Comparison of ENCODE assay signal across 22 mouse cellular contexts in the genomic region with DNA sequence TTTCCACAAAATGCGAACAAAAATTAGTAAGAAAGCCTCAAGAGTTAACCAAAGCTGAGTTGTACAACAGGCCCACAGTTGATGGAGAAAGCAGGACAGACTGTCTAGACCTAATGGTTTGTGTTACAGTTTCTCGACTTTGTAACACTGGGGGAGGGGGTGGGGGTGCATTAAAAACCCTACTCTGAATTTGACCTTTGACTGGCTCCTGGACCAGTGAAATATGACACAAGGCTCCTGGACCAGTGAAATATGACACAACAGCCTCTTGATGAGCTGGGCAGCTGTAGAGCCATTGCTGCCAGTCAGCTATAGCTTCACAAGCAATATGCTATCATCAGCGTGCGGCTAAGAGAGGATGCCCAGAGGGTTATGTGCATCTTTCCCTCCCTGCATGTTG. TPM values are rescaled to one million over a fixed set of nuclear protein-coding genes. Genes with fewer than 3 reads are reported as not detected.
DNase-seq lines count a peak whose midpoint lies in the region; ATAC-seq and TF ChIP-seq lines count a peak whose summit lies in the region.
"Had no signal": no experiment of that assay in that cellular context is flagged by ENCODE, and none has a peak within 500 bp of the region (broad histone marks: within the 10 kb centered on the region; RNA-seq: fewer than 3 reads in every experiment).

No protein-coding gene starts in this region.

- intact Hi-C loops in gastrocnemius, postnatal 14 days (cut with DNase I; ENCODE audit: low total_unique reads), result no loop called here

- H3K27ac ChIP-seq in limb, embryonic 14.5 days (replicated peaks; ENCODE audit: low read depth, low read length), result no peak overlapping the region
- H3K27ac ChIP-seq: embryonic facial prominence, embryonic 15.5 days; heart, adult 2 months; hindbrain, embryonic 15.5 days had no signal

- peak; percentile 14 to 28 for DNase-seq in gastrocnemius, adult 8-10 months (ENCODE audit: low spot score in 2 of 2)
- DNase-seq in gastrocnemius, postnatal 4 days (ENCODE audit: low spot score in 2 of 2), result no peak
- DNase-seq in embryo, embryonic 10.5 days (ENCODE audit: low spot score), result peak; percentile 57
- peak; percentile 8 for DNase-seq in gastrocnemius, postnatal 14 days
- DNase-seq in limb, embryonic 14.5 days (ENCODE audit: low spot score), result no peak
- DNase-seq in layer of hippocampus, postnatal 10 days (ENCODE audit: low spot score in 2 of 2), result no peak
- no peak for DNase-seq in spleen, postnatal 10 days (ENCODE audit: low spot score in 2 of 2)
- DNase-seq: adrenal gland, adult 2 months; cerebellum, adult 11-12 months; cerebellum, postnatal 10 days; heart, adult 2 months; heart, postnatal 36 days; kidney, adult 9 months; kidney, postnatal 14 days; lung, adult 18-20 months; lung, postnatal 10 days; spleen, adult 18-20 months had no signal

- WGBS in limb, embryonic 14.5 days, result 62% methylated on average over 4 of the region's 4 CpGs

- H3K4me3 ChIP-seq in limb, embryonic 14.5 days (replicated peaks; ENCODE audit: low read length), result no peak overlapping the region
- H3K4me3 ChIP-seq: embryonic facial prominence, embryonic 15.5 days; heart, adult 2 months; hindbrain, embryonic 15.5 days had no signal

- H3K9ac ChIP-seq in limb, embryonic 14.5 days (ENCODE audit: low read depth, low read length, severe bottlenecking), result no peak overlapping the region
- H3K9ac ChIP-seq: embryonic facial prominence, embryonic 15.5 days; hindbrain, embryonic 15.5 days had no signal

- ATAC-seq in limb, embryonic 14.5 days (ENCODE audit: low FRiP score, low read depth), result peak; percentile 60; the same call in 1 of the 2 replicates
- ATAC-seq: forebrain, embryonic 14.5 days had no signal

- H3K4me2 ChIP-seq in limb, embryonic 14.5 days (replicated peaks; ENCODE audit: low read depth, low read length, severe bottlenecking), result no peak overlapping the region
- H3K4me2 ChIP-seq: embryonic facial prominence, embryonic 15.5 days; hindbrain, embryonic 15.5 days; liver, embryonic 11.5 days; midbrain, embryonic 11.5 days had no signal

- no peaks in the 10 kb centered on the region for H3K9me3 ChIP-seq in limb, embryonic 14.5 days (ENCODE audit: control insufficient read depth, low read length)
- H3K9me3 ChIP-seq: embryonic facial prominence, embryonic 15.5 days; hindbrain, embryonic 15.5 days had no signal

- no peak for TF ChIP-seq POLR2A in limb, embryonic 14.5 days (IDR thresholded peaks at IDR 0.05; ENCODE audit: borderline replicate concordance, extremely low read depth, insufficient read depth, insufficient read length)

- H3K27me3 ChIP-seq in limb, embryonic 14.5 days (ENCODE audit: control insufficient read depth, insufficient read depth, low read length), result no peaks in the 10 kb centered on the region
- H3K27me3 ChIP-seq: embryonic facial prominence, embryonic 15.5 days; hindbrain, embryonic 15.5 days had no signal

- H3K4me1 ChIP-seq in limb, embryonic 14.5 days (ENCODE audit: control insufficient read depth, insufficient read depth, low read length), result peaks cover 6% of the 10 kb centered on the region; the same call in 1 of the 2 replicates
- H3K4me1 ChIP-seq: embryonic facial prominence, embryonic 15.5 days; hindbrain, embryonic 15.5 days had no signal

- H3K36me3 ChIP-seq in limb, embryonic 14.5 days (ENCODE audit: control insufficient read depth, insufficient read depth, low read length), result no peaks in the 10 kb centered on the region
- H3K36me3 ChIP-seq: embryonic facial prominence, embryonic 15.5 days; hindbrain, embryonic 15.5 days had no signal

RNA-seq across cellular contexts. Expression of gene Me1, which starts 37.4 kb away (rescaled TPM):
- total RNA-seq in gastrocnemius, adult 8-10 months (2022), result 100 to 1,000 TPM; 184 to 320 (median 228) TPM
- 10 to 100 TPM; 20.5 to 24.0 TPM for total RNA-seq in gastrocnemius, postnatal 4 days (2021)
- total RNA-seq in gastrocnemius, postnatal 14 days (2021), result 10 to 100 TPM; 44.0 to 53.4 TPM
- polyA plus RNA-seq in limb, embryonic 14.5 days (2012; rRNA removed), result 17.7 and 21.1 TPM in 2 replicates
- polyA plus RNA-seq in limb, embryonic 14.5 days (2014; fragmentation: Nextera tagmentation; extraction: Ambion mirVana), result 23.5 and 26.9 TPM in 2 replicates
- 10 to 100 TPM; 95.4 to 98.5 TPM for total RNA-seq in layer of hippocampus, postnatal 10 days (2021)

Comparison
In these comparisons a context has a peak if more than half of its experiments do, and no peak if none do; other contexts are left out.
1. DNase-seq: peak in gastrocnemius, adult 8-10 months (2 of 2), embryo, embryonic 10.5 days (single experiment) and gastrocnemius, postnatal 14 days (single experiment); none in gastrocnemius, postnatal 4 days (0 of 2), limb, embryonic 14.5 days (single experiment), layer of hippocampus, postnatal 10 days (0 of 2) and spleen, postnatal 10 days (0 of 2).